Mouse (Mus musculus) forebrain, embryonic 10.5 days (tissue): ENCODE measurements around the gene Slc25a51. TPM values are rescaled to one million over a fixed set of nuclear protein-coding genes. Genes with fewer than 3 reads are reported as not detected.
"Not testable (repeated sequence)": the region's sequence is repeated elsewhere in the genome, so short reads cannot be mapped to it uniquely, and the experiment has no call there.

Experiments
- DNase-seq: peaks from one replicate; pipeline ENCODE4 v3.0.0-alpha.2; 2017; ENCODE audit warnings: low spot score; ENCODE audit errors: extremely low spot score
- H3K27ac ChIP-seq: fragments of 300-500 bp; sonication (generic); 2 replicates; pipeline ENCODE4 v1.5.1; 2016; ENCODE audit warnings: mild to moderate bottlenecking
- H3K27me3 ChIP-seq: fragments of 300-500 bp; sonication (generic); 2 replicates; pipeline ENCODE4 v1.6.1; 2016; ENCODE audit warnings: mild to moderate bottlenecking; ENCODE audit not compliant: poor library complexity, severe bottlenecking
- H3K36me3 ChIP-seq: fragments of 300-500 bp; sonication (generic); replicated peaks from 2 replicates; pipeline ENCODE4 v1.6.1; 2016; ENCODE audit warnings: mild to moderate bottlenecking, moderate library complexity
- H3K4me1 ChIP-seq: fragments of 300-500 bp; sonication (generic); 2 replicates; pipeline ENCODE4 v1.6.1; 2016
- H3K4me3 ChIP-seq: fragments of 300-500 bp; sonication (generic); 2 replicates; pipeline ENCODE4 v1.5.1; 2016; ENCODE audit warnings: mild to moderate bottlenecking, moderate library complexity
- H3K9me3 ChIP-seq: fragments of 300-500 bp; sonication (generic); 2 replicates; pipeline ENCODE4 v1.6.1; 2016; ENCODE audit warnings: mild to moderate bottlenecking, moderate library complexity
- WGBS: fragments of 180-500 bp; shearing (Covaris S2); methylation state at CpG from one replicate; pipeline ENCODE4 v1.1.7; 2016; 5-methylcytosine and 5-hydroxymethylcytosine counted together
- microRNA-seq: library from miRNA; unstranded; fragments of <30 nt; microRNA quantifications from one replicate; pipeline ENCODE4, GENCODE M21; 2017
- polyA plus RNA-seq: library from polyadenylated mRNA; unstranded; fragments of >200 nt; fragmentation: Nextera tagmentation; extraction: Ambion mirVana; gene quantifications from 2 replicates; pipeline ENCODE4 v1.2.1, GENCODE M21; 2016

The Slc25a51 gene
- polyA plus RNA-seq, 1 experiment from 2014 or later, result 78.5 TPM

DNA sequence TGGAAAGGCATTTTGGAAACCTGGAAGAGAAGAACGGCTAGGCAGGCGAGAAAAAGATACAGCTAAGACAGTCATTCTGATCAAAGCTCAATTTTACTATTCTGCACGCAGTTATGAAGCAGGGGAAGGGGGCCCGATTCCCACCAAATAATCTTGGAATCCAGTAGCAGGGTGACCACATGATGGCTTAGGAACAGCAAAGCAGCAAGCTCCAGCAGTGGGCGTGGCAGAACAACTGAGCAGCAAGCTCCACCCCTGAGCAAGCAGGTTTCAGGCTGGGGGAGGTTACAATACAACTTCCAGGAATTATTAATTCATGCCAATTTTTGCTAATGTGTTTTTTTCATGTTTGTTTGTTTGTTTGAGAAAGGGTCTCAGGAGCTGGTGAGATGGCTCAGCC is 21.3 kb downstream of the Slc25a51 start:
- DNase-seq, H3K27me3 ChIP-seq, H3K4me3 ChIP-seq, H3K4me1 ChIP-seq, H3K36me3 ChIP-seq, H3K27ac ChIP-seq, H3K9me3 ChIP-seq: not testable (repeated sequence)
- 95% methylated on average over 5 of the region's 5 CpGs for WGBS

GRCm38 (mm10) chr4:45382133-45382532 is 26.4 kb downstream of the Slc25a51 start:
- H3K27ac ChIP-seq, H3K4me1 ChIP-seq, H3K27me3 ChIP-seq, H3K36me3 ChIP-seq, H3K4me3 ChIP-seq, DNase-seq, H3K9me3 ChIP-seq: not testable (repeated sequence)
- WGBS, result 92% methylated on average over 2 of the region's 2 CpGs

- not testable (repeated sequence) for H3K4me1 ChIP-seq, H3K27ac ChIP-seq, H3K27me3 ChIP-seq, DNase-seq, H3K4me3 ChIP-seq, H3K9me3 ChIP-seq
- peaks cover 18% of the 10 kb centered on the region for H3K36me3 ChIP-seq
- WGBS, result 90% methylated on average over 10 of the region's 10 CpGs
Observed at GRCm38 (mm10) chr4:45380903-45381580, 27.5 kb downstream of the Slc25a51 start.

- WGBS, result 92% methylated on average over 4 of the region's 4 CpGs
- Histone ChIP-seq H3K4me3 (no peak overlapping the region), H3K4me1 (no peaks in the 10 kb centered on the region), H3K36me3 (peaks cover 62% of the 10 kb centered on the region), H3K27ac (no peak overlapping the region), H3K27me3 (no peaks in the 10 kb centered on the region), H3K9me3 (no peaks in the 10 kb centered on the region)
- DNase-seq, result no peak
Observed at GRCm38 (mm10) chr4:45376573-45376972, 32.0 kb downstream of the Slc25a51 start.

DNA sequence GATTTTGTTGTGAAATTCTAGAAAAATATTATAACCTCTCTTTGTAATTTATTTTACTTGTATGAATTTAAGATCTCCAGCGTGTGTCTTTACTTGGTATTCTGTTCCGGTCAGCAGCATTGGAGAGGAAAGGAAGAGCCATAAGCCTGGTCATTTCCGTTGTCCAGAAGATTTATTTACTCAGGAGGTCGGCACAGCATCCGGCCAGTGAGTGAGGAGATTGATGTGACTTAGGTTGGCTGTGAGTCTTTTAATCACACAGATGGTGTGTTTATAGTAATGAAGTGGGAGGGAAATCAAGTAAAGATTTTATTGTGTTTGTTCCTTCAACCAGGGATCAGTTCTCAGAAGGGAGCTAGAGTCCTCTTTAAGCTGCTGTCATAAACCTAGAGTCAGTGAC is 33.7 kb downstream of the Slc25a51 start:
- H3K36me3 ChIP-seq, result peaks cover 79% of the 10 kb centered on the region
- no peaks in the 10 kb centered on the region for H3K27me3 ChIP-seq
- no peak overlapping the region for H3K27ac ChIP-seq
- 94% methylated on average over 5 of the region's 5 CpGs for WGBS
- no peaks in the 10 kb centered on the region for H3K4me1 ChIP-seq
- no peak overlapping the region for H3K4me3 ChIP-seq
- no peaks in the 10 kb centered on the region for H3K9me3 ChIP-seq
- DNase-seq, result no peak

DNA sequence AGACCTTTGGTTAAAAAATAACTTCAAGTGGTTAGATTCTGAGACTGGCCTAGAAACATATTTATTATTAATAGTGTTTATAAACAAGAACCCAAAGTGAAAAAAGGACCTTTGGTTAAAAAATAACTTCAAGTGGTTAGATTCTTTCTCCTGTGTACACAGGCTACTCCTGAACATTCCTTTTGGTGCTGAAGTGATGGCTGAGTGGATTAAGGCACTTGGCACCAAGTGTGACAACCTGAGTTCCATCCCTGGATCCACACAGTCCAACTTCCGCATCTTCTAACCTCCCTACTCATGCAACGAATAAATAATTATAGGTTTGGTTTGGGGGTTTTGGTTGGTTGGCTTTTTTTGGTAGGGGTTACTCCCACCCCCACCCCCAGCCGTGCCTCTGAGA is 37.3 kb downstream of the Slc25a51 start:
- Histone ChIP-seq H3K4me1 (no peaks in the 10 kb centered on the region), H3K4me3 (no peak overlapping the region), H3K27me3 (no peaks in the 10 kb centered on the region), H3K9me3 (no peaks in the 10 kb centered on the region), H3K27ac (no peak overlapping the region), H3K36me3 (peaks cover 75% of the 10 kb centered on the region)
- WGBS, result 84% methylated on average over 3 of the region's 3 CpGs
- no peak for DNase-seq

DNA sequence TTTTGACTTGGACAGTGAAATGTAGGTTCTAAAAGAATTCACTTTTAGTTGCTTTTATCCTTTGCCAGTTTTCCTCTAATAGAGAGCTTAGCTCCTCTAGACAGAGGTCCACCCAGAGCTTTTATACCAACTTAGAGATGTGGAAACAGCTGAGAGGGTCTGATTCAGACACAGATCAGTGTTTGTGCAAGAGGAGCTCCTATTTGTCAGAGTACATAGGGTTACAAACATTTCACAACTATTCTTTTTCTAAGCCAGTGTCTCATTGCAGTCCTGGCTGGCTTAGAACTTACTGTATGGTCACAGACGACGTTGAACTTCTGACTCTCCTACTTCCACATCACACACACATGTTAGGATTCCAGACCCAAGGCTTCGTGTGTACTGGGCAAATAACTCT is 51.9 kb downstream of the Slc25a51 start:
- Histone ChIP-seq H3K27me3 (no peaks in the 10 kb centered on the region), H3K27ac (no peak overlapping the region), H3K36me3 (peaks cover 46% of the 10 kb centered on the region), H3K4me1 (no peaks in the 10 kb centered on the region), H3K9me3 (no peaks in the 10 kb centered on the region), H3K4me3 (no peak overlapping the region)
- 93% methylated on average over 3 of the region's 3 CpGs for WGBS
- no peak for DNase-seq

Small RNA genes within 50 kb of the gene (microRNA-seq; reads per million reads assigned to microRNA genes)
- gene Gm25692, result not detected

Other genes starting within 250 kb of the Slc25a51 start
- gene Frmpd1, start 223.9 kb downstream of the Slc25a51 start, polyA plus RNA-seq, result 0.52 and 0.58 TPM in 2 replicates
- gene Trmt10b, start 111.6 kb downstream of the Slc25a51 start, polyA plus RNA-seq, result 16.2 and 17.2 TPM in 2 replicates
- 7.5 and 7.8 TPM in 2 replicates for gene Dcaf10, start 66.7 kb downstream of the Slc25a51 start, polyA plus RNA-seq
- gene Exosc3, start 66.0 kb downstream of the Slc25a51 start, polyA plus RNA-seq, result 124 and 125 TPM in 2 replicates
- gene Shb, start 123.7 kb upstream of the Slc25a51 start, polyA plus RNA-seq, result 2.8 and 3.0 TPM in 2 replicates